Mouse (Mus musculus) ES-Bruce4 (cell line): ENCODE results near the gene Pde7b. TPM values are rescaled to one million over a fixed set of nuclear protein-coding genes. Genes with fewer than 3 reads are reported as not detected.

Source experiments
- H3K27ac ChIP-seq: 2 replicates; pipeline ENCODE4 v1.5.1; 2012; ENCODE audit warnings: low read length, inconsistent platforms; ENCODE audit not compliant: insufficient read depth
- H3K27me3 ChIP-seq: 2 replicates; pipeline ENCODE4 v1.6.1; 2012; ENCODE audit warnings: mild to moderate bottlenecking, low read length, inconsistent platforms; ENCODE audit not compliant: control insufficient read depth, poor library complexity, insufficient read depth, severe bottlenecking
- H3K36me3 ChIP-seq: 2 replicates; pipeline ENCODE4 v1.6.1; 2012; ENCODE audit warnings: inconsistent platforms, mild to moderate bottlenecking, low read length, moderate library complexity; ENCODE audit not compliant: control insufficient read depth, poor library complexity, insufficient read depth, severe bottlenecking
- H3K4me1 ChIP-seq: one replicate; pipeline ENCODE4 v1.8.1; 2011; ENCODE audit warnings: low read length; ENCODE audit not compliant: control insufficient read depth, insufficient read depth
- H3K4me3 ChIP-seq: 2 replicates; pipeline ENCODE4 v1.5.1; 2011; ENCODE audit warnings: low read depth, mild to moderate bottlenecking, low read length
- H3K9ac ChIP-seq: 2 replicates; pipeline ENCODE4 v1.6.1; 2012; ENCODE audit warnings: low read depth, mild to moderate bottlenecking, inconsistent platforms; ENCODE audit not compliant: poor library complexity, severe bottlenecking
- H3K9me3 ChIP-seq: replicated peaks from 2 replicates; pipeline ENCODE4 v1.6.1; 2012; ENCODE audit warnings: mild to moderate bottlenecking, low read length, inconsistent platforms; ENCODE audit not compliant: control insufficient read depth, poor library complexity, insufficient read depth, severe bottlenecking
- CTCF ChIP-seq: IDR thresholded peaks from one replicate; pipeline ENCODE4 v1.8.1; 2011; ENCODE audit warnings: low read depth, low read length
- EP300 ChIP-seq: IDR thresholded peaks from 2 replicates; pipeline ENCODE4 v1.6.1; 2011; ENCODE audit warnings: low read depth, low read length; ENCODE audit not compliant: insufficient read depth
- POLR2A ChIP-seq: IDR thresholded peaks from one replicate; pipeline ENCODE4 v1.8.1; 2011; ENCODE audit warnings: low read length; ENCODE audit not compliant: insufficient read depth
- polyA plus RNA-seq: library from polyadenylated mRNA; stranded (reverse); fragments of >200 nt; gene quantifications from 2 replicates; pipeline ENCODE4 v1.2.4, GENCODE M21; 2011; ENCODE audit warnings: low read depth; ENCODE audit not compliant: missing spikeins, insufficient read depth, insufficient read length

Gene Pde7b
- 0.18 TPM in 1 of 2 replicates, not detected in the other for polyA plus RNA-seq

GRCm38 (mm10) chr10:20724906-20725305 is at the start of gene Pde7b:
TSS of gene Pde7b (minus strand) at chr10:20725078.
- TF ChIP-seq POLR2A (no peak), EP300 (no peak), CTCF (no peak)
- Histone ChIP-seq H3K9ac (no peak within 1 kb of the TSS), H3K27ac (no peak within 1 kb of the TSS)

DNA sequence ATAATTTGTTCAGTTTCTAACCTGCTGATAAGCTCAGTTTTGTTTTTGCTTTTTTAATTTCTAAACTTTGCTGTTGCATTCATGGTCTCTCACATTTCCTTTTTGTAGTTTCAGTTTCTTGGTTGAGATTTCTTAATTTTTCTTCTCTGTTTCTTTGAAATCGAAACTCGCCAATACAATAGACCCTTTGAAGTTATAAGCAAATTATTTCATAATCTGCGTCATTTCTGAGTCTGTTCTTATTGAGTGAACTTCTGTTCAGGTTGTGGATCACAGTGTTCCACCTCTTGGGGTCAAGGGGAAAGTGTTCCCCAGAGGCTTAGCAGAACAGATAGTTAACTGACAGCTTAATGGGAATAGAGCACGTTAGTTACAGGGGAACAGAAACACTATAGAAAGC is 47.2 kb upstream of the Pde7b start:
- Histone ChIP-seq H3K27me3 (no peaks in the 10 kb centered on the region), H3K36me3 (no peaks in the 10 kb centered on the region), H3K9me3 (no peaks in the 10 kb centered on the region), H3K27ac (no peak overlapping the region), H3K4me3 (no peak overlapping the region), H3K4me1 (no peaks in the 10 kb centered on the region), H3K9ac (no peak overlapping the region)
- TF ChIP-seq CTCF (no peak), EP300 (no peak), POLR2A (no peak)

More at GRCm38 (mm10) chr10:20724906-20725305, at the start of gene Pde7b:
- Histone ChIP-seq H3K36me3 (no peaks in the 10 kb centered on the region), H3K4me1 (no peaks in the 10 kb centered on the region), H3K4me3 (no peak within 1 kb of the TSS), H3K27me3 (peaks cover 1% of the 10 kb centered on the region; the same call in 1 of the 2 replicates), H3K9me3 (no peaks in the 10 kb centered on the region)

- no peaks in the 10 kb centered on the region for H3K36me3 ChIP-seq
- no peaks in the 10 kb centered on the region for H3K27me3 ChIP-seq
- H3K4me3 ChIP-seq = no peak overlapping the region
- H3K9ac ChIP-seq = no peak overlapping the region
- H3K9me3 ChIP-seq = no peaks in the 10 kb centered on the region
- H3K4me1 ChIP-seq = no peaks in the 10 kb centered on the region
- TF ChIP-seq CTCF = no peak
- no peak for TF ChIP-seq EP300
- TF ChIP-seq POLR2A = no peak
- no peak overlapping the region for H3K27ac ChIP-seq
Observed at GRCm38 (mm10) chr10:20770418-20770888, 45.6 kb upstream of the Pde7b start.

DNA sequence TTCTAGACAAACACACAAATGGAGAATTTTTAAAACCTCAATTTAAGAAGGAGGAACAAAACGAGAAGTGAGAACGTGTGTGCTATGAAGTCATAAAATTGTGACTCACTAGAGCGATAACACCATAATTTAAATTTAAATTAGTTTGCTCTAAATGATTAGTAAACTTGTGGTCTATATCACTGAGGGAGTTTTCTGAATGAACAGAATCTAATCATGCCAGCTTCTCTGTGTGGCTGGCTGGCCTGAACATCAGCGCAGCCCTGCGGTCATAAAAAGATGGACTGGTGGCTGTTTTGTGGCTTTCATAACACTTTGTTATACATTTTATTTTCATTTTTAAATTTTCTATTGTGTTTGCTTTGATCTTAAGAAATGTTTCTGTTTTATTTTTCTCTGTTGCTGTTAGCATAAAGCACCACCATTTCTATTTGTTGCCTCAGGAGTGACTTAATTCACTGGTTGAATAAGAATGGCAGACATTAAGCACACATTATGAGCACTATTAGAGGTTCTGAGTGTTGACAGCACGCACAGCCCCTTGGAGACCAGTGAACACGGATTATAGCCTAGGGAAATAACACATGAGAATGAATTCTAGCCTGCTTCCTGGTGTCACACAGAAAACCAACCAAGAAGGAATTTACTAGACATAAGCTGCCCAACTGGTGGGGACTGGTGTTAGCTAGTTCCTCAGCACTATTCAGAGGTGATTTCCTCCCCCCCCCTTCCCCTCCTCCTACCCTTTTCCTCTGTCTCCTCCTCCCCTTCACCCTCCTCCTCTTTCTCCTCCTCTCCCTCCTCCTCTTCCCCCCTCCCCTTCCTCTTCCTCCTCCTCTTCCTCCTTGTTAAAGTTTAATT is 44.9 kb upstream of the Pde7b start:
- Histone ChIP-seq H3K4me3 (no peak overlapping the region), H3K36me3 (no peaks in the 10 kb centered on the region), H3K9ac (no peak overlapping the region), H3K27me3 (no peaks in the 10 kb centered on the region), H3K9me3 (no peaks in the 10 kb centered on the region), H3K4me1 (no peaks in the 10 kb centered on the region), H3K27ac (no peak overlapping the region)
- TF ChIP-seq EP300 (no peak), CTCF (no peak), POLR2A (no peak)

DNA sequence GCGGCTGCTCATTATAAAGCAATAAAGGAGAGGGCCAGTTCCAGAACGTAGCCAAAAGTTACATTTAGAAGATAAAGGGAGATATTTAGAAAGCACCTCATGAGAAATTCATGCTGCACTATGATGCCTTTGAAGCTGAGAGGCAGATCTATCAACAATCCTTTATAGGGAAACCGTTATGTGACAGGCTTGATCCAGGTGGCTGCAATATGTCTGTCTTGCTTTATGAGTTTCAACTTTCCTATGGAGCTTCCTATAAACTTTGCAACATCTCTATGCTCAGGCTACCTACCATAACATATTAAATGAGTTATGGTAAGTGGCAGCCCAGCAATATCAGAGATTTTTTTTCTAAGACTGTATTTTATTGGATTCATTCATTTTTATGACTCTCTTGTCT is 39.5 kb upstream of the Pde7b start:
- Histone ChIP-seq H3K4me3 (no peak overlapping the region), H3K27ac (no peak overlapping the region), H3K9ac (no peak overlapping the region), H3K27me3 (no peaks in the 10 kb centered on the region), H3K9me3 (no peaks in the 10 kb centered on the region), H3K36me3 (no peaks in the 10 kb centered on the region), H3K4me1 (no peaks in the 10 kb centered on the region)
- no peak for TF ChIP-seq EP300
- TF ChIP-seq POLR2A = no peak
- TF ChIP-seq CTCF = no peak

DNA sequence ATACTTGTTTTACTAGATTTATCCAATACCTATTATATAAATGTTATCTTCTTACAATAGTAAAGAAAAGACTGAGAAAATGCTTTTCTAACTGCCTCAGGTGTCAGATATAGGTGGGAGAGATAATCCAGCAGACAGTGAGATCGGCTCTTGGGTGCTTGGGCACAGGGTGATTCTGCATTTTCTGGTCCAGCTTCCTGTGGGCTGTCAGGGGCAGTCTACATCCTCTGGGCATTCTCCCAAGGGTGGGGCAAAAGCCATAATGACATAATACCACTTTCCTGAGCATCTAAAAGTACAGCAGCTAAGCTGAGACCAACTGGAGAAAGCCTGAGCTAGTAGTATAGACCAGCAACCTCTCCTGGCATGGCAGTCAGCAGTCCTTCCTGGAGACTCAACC is 34.1 kb upstream of the Pde7b start:
- TF ChIP-seq CTCF (no peak), EP300 (no peak), POLR2A (no peak)
- Histone ChIP-seq H3K9me3 (no peaks in the 10 kb centered on the region), H3K27ac (no peak overlapping the region), H3K9ac (no peak overlapping the region), H3K27me3 (no peaks in the 10 kb centered on the region), H3K4me3 (no peak overlapping the region), H3K4me1 (no peaks in the 10 kb centered on the region), H3K36me3 (no peaks in the 10 kb centered on the region)
